Mouse (Mus musculus) ovary, postnatal 36 days (tissue): ENCODE results near the gene Bmp7.
A peak's percentile ranks its signal among the peaks of the same experiment; 100 is the strongest.

ENCODE experiments used
- DNase-seq: peaks from one replicate; pipeline ENCODE4 v3.0.0; 2022; ENCODE audit warnings: low spot score, mixed read lengths

The Bmp7 gene

DNA sequence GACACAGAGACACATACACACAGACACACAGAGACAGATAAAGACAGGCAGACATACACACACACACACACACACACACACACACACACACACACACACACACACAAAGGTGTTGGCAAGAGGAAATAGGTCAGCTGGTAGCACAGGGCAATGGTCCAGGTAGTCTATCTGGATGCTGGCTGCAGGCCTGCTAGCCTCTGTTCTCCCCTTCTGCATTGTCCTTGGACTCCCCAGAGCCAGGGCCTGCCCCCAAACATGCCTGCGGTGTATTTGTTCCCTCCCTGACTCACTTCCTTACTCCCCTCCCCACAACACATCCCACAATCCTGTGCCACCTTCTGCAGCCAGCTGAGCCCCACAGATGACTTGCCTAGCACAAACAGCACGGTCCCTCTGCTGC, 86.0 kb downstream of the Bmp7 start:
- DNase-seq: peak; percentile 26

DNA sequence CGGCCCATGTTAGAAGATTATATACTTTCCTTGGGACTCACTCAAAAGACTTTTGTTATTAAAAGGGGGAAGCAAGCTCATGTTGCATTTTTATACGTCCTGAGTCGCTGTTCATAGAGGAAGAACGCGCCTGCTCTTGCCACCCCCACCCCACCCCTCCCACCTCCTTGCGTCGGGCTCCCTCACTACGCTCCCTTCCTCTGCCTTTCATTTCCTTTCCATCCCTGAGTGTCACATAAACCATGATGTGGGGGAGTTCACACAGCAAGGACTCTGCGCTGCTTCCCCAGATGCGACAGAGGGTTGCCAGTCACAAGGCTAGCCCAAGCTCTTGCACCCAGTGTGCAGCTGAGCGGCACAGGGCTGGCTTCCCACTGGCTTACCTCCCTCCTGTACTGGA, 88.3 kb downstream of the Bmp7 start:
- DNase-seq: no peak

- peak; percentile 34 for DNase-seq
Measured at GRCm38 (mm10) chr2:172848193-172848592, 91.9 kb downstream of the Bmp7 start.

DNA sequence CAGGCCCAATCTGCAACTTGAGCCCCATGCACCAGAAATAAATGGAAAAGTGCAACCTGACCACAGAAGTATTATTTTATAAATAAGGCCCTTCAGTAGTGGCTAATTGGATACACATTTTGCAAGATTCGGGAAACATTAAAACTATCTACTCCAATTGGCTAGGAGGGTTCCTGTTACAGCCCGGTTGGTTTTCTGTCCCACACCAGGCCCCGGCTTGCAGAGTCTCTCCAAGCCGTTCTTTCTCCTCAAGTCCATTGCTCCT, 93.9 kb downstream of the Bmp7 start:
- DNase-seq: no peak

DNA sequence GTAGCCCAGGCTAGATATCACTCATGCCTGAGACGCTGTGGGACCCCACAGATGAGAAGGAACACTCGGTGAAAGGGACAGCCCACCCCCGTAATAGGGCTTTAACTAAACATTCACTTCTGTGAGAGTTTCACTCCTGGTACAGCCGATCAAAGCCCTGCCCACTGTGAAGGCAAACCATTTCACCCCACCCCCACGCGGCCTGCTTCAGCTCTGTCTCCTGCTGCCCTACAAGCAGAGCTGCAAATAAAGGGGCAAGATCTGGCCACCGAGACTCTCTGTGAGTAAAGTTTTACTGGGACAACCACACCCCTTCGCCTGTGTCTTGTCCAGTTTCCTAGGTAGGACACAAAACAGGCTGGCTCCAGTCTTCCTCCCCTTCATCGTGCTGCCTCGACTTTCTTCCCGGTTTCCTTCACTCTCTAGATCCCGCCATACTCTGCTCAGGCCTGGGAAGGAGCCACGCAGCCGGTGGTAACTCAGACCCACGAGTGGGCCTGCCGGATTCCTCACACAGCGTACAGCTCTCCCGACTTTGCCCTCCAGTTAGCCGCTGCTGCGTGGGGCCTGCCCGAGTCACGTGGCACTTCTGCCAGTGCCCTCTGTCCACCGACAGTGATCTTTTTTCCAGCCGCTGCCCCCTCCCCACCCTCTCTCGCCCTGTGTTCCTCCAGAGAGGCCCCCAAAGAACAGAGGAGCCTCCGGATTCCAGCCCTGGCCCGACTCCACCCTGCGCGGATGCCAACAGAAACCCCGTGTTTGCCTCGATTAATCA, 94.4 kb downstream of the Bmp7 start:
- DNase-seq: no peak

GRCm38 (mm10) chr2:172843903-172844302, 96.2 kb downstream of the Bmp7 start:
- no peak for DNase-seq

DNA sequence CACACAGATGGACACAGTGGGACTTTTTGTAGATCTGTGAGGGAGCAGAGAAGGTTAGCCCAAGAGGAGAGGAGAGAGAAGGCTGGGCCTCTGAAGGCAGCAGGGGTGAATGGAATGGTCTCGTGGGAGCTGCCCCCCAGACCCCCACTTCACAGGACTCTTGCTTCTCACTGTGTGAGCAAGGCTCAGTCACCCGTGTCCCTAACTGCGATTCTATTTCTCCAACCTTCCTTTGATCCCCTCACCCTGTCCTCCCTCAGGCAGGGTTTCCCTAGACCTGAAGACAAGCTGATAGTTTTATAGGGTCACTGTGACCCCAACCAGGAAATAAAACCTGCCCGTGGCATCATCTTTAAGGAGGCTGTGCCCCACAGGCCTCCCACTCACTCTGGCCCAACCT, 97.8 kb downstream of the Bmp7 start:
- no peak for DNase-seq

DNA sequence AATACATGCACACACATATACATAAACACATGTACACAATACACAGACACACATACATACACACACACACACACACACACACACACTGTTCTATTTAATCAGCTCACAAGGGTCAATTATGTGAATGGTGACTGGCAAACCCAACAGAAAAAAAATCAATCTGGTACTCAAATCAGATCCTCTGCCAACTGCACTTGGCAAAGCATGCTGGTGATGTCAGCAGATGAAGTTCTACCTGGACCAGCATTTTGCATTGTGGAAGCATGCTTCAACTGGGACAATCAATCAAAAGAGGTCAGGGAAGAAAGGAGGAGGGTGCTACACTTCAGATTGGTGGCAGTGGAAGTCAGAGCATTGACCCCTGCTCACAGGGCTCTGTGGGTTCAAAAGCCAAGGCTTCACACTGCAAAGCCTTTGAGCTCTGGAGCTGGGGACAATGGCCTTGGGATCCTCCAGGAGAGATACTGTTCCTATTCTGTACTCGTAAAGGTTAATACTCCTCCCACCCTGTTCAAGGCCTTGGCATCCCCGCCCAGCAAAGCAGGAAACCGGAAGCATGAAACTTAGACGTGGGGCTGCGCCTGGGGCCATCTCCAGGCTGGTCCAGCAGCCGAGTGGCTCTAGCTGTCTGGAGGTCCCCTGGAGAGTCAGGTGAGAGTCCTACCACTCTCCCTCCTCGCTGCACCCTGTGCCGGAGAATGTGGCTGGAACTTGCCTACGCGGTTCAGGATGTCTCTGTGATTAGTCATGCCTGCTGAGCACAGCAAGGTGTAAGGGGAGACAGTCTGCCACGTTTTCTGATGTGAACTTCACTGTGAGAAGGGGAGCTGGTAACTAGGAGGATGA, 99.0 kb downstream of the Bmp7 start:
- DNase-seq: no peak

- DNase-seq: no peak
Measured at GRCm38 (mm10) chr2:172839317-172839980, 100.7 kb downstream of the Bmp7 start.

DNA sequence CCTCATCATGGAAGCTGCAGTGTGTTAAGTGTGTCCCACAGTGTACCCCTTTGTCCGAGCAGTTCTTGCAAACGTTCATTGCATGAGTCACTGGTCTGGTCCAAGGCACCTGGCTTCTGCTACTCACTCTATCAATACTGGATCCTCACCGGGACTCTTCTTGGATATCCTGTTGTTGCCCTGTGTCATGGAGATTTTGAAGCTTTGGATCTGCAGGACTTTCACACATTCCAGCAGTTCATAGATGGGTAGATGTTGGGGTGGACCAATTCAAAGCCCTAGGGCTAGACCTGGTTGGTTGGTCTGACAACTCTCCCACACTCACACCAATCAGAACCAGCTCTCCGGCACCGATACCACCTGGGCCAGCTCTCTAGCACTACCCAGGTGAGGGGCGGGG, 103.6 kb downstream of the Bmp7 start:
- no peak for DNase-seq

GRCm38 (mm10) chr2:172833196-172833595, 106.9 kb downstream of the Bmp7 start:
- DNase-seq: peak; percentile 56

DNA sequence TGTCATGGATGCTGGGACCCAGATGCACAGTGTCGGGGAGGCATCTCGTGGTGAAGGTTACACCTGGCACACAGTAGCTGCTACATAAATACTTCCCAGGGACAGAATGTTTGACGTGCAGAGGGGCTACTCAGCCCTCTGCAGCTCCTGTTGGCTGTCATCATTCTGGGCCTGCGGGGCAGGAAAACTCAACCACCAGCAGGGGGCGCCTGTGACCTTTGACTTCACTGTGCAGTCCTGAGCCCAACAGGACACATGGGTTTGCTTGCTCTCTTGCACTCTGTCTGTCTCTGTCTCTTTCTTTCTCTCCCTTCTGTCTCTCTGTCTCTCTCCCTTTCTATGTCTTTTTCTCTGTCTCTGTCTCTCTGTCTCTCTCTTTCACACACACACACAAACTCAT, 108.4 kb downstream of the Bmp7 start:
- peak; percentile 79 for DNase-seq

DNA sequence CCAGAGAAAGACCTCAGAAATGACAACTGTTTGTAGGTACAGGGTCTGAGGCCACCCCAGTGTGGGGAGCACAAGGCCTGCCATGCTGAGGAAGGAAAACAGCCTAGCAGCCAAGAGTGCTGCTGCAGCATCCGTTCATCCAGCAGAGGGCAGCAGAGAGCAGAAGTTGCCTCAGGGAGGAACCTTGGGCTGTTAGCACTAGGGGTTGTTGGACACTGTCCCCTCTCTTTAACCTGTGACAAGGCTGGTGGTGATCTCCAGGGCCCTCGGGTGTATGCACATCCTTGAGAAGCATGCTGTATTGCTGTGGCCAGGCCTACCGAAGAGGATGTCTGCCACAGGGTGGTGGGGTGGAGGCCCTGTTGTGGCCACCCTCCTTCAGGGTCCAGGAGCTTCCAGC, 109.0 kb downstream of the Bmp7 start:
- peak; percentile 84 for DNase-seq

GRCm38 (mm10) chr2:172828229-172828628, 111.9 kb downstream of the Bmp7 start:
- DNase-seq: no peak

DNA sequence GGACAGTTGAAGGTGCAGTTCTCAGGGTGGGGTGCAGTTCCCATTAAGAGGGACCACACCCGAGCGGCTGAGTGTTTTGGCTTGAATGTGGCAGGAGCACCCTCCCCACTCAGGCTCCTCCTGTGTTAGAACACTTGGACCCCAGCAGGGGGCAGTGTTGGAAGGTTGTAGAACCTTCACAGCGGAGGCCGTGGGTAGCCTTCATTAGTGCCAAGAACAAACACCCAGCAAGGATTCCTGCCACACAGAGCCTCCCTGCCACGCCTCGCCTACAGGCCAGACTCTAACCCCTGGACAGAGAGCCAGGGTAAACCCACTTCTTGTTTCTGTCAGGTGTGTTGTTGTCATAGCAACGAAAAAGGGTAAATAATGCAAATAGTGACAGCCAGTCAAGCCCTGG, 112.6 kb downstream of the Bmp7 start:
- DNase-seq: peak; percentile 32

DNA sequence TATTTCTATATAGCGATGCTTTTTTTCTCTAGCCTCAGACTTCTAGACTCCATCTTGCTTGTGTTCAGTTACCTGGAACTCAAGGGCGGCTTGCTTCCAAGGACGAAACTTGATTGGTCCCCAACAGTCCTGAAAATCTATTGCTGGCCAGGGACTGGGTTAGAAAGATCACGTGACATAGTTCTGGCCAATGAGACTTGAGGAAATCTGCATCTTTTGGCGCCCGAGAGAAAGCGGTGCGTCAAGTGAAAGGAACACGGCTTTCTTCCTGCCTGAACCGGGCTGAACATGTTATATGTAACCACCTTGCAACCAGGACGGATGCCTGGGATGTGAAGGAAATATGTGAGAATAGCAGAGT, 114.4 kb downstream of the Bmp7 start:
- DNase-seq: no peak

GRCm38 (mm10) chr2:172824906-172825784, 115.0 kb downstream of the Bmp7 start:
- DNase-seq: peak; percentile 67

DNA sequence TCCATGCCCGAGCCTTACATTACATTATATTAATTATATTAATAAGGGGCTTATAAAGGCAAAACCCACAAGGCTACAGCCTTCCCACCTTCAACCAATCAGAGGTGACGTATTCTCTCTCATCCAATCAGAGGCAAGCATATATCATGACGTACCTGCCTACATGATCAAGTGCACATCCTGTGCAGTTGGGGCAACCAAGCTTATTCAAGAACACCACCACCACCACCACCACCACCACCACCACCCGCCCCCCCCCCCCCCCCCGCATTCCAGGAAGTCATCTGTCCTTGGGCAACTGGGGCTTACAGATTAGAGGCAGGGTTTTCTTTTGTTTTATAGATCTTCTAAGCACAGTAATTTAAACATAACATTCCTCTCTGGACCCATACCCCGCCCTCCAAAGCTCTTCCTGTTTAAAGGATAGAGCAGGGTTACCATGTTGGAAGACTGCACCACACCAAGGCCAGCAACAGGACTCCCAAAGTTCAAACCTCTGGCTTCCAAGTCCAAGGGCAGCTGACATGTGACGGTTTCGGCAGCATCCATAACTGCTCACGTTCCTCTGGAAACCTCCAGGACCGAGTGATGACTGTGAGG, 121.4 kb downstream of the Bmp7 start:
- no peak for DNase-seq
